Mouse (Mus musculus): ENCODE data around the gene Sirt2.

GRCm38 (mm10) chr7:28749935-28750334 is 16.6 kb upstream of the Sirt2 start:
- no peak for TF ChIP-seq GATA1 (IDR thresholded peaks at IDR 0.05; ENCODE audit: borderline replicate concordance, low read length)
- no peak for TF ChIP-seq FLI1 (IDR thresholded peaks at IDR 0.05; ENCODE audit: low read length)

All from megakaryocyte, embryonic 14.5 days (primary cell).